In the genomic region with DNA sequence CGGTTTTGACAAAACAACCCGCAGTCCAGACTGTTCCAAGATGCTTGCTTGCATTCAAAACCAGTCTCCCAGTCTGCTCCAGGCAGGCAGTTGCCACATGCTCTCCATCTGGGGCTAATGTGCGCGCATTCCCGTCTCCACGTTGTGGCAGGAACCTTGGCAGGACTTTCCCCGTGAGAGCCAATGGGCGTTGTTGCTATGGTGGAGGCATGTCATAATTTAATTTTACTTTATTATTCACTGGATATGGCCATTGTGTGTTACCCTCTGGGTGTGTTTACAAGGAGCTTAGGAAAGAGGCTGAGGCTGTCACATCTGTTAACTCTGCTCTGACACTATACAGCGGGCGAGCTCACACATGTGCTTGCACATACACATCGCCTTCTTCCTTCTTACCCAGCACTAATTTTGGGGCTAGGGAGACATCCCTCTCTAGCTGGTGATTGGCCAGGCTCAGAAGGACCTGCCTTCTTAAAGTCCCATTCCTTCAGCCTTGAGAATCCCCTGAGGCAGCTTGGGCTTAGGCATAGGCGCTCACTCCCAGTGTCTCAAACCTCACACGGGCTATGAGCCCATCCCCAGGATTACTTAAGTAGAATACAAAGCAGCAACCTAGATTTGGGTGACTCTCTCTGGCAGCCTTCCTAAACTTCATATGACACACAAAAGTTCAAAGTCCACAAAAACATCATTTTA, we compare ENCODE assay signal across 9 mouse cellular contexts.
DNase-seq lines count a peak whose midpoint lies in the region; ATAC-seq and TF ChIP-seq lines count a peak whose summit lies in the region.
"Had no signal": no experiment of that assay in that cellular context is flagged by ENCODE, and none has a peak within 500 bp of the region (broad histone marks: within the 10 kb centered on the region; RNA-seq: fewer than 3 reads in every experiment).

No protein-coding gene starts in this region.

- WGBS in intestine, embryonic 14.5 days, result 60% methylated on average over 13 of the region's 13 CpGs
- WGBS in intestine, postnatal 0 days, result 66% methylated on average over 13 of the region's 13 CpGs
- 79% methylated on average over 13 of the region's 13 CpGs for WGBS in kidney, embryonic 14.5 days

- no peaks in the 10 kb centered on the region for H3K9me3 ChIP-seq in intestine, embryonic 14.5 days (ENCODE audit: control insufficient read depth, low read length)
- H3K9me3 ChIP-seq in intestine, postnatal 0 days (ENCODE audit: control insufficient read depth), result no peaks in the 10 kb centered on the region
- no peaks in the 10 kb centered on the region for H3K9me3 ChIP-seq in kidney, embryonic 14.5 days (ENCODE audit: control insufficient read depth, low read length)

- 0 out of 2 replicates have a peak, but pooled peaks have one; percentile 15 for ATAC-seq in intestine, embryonic 14.5 days (replicated peaks; ENCODE audit: low FRiP score, low TSS enrichment, low read depth)
- ATAC-seq in intestine, postnatal 0 days, result no peak
- no peak for ATAC-seq in inflammation-experienced regulatory T-cells, adult 6 months
- no peak for ATAC-seq in kidney, embryonic 14.5 days (ENCODE audit: low FRiP score, low TSS enrichment)

- no peaks in the 10 kb centered on the region for H3K36me3 ChIP-seq in intestine, embryonic 14.5 days (ENCODE audit: control insufficient read depth, insufficient read depth, low read length)
- H3K36me3 ChIP-seq in intestine, postnatal 0 days (ENCODE audit: control insufficient read depth, insufficient read depth), result no peaks in the 10 kb centered on the region
- H3K36me3 ChIP-seq in kidney, embryonic 14.5 days (ENCODE audit: control insufficient read depth, insufficient read depth, low read length), result no peaks in the 10 kb centered on the region

- no peaks in the 10 kb centered on the region for H3K27me3 ChIP-seq in intestine, embryonic 14.5 days (replicated peaks; ENCODE audit: control insufficient read depth, insufficient read depth, low read length)
- no peaks in the 10 kb centered on the region for H3K27me3 ChIP-seq in intestine, postnatal 0 days (replicated peaks; ENCODE audit: control insufficient read depth, insufficient read depth, low read length)
- H3K27me3 ChIP-seq in kidney, embryonic 14.5 days (ENCODE audit: control insufficient read depth, insufficient read depth, low read length), result no peaks in the 10 kb centered on the region

- no peak for DNase-seq in intestine, embryonic 14.5 days (ENCODE audit: low spot score)
- DNase-seq in frontal cortex, postnatal 10 days (ENCODE audit: low spot score in 2 of 2), result peak; percentile 16 to 23
- DNase-seq in left cerebral cortex, postnatal 4 days, result peak; percentile 73
- peak; percentile 28 for DNase-seq in right cerebral cortex, postnatal 25 days
- no peak for DNase-seq in kidney, adult 9 months

- no peak overlapping the region for H3K27ac ChIP-seq in intestine, embryonic 14.5 days (ENCODE audit: low read depth)
- H3K27ac ChIP-seq in intestine, postnatal 0 days (ENCODE audit: low read depth, low read length), result no peak overlapping the region
- H3K27ac ChIP-seq in kidney, embryonic 14.5 days (ENCODE audit: low read depth, low read length), result no peak overlapping the region
- H3K27ac ChIP-seq: left cerebral cortex, adult 2 months had no signal

- H3K9ac ChIP-seq in intestine, embryonic 14.5 days (ENCODE audit: low read length), result no peak overlapping the region
- no peak overlapping the region for H3K9ac ChIP-seq in intestine, postnatal 0 days (ENCODE audit: low read depth, low read length)
- H3K9ac ChIP-seq in kidney, embryonic 14.5 days (ENCODE audit: low read depth, low read length), result no peak overlapping the region

- no peak overlapping the region for H3K4me2 ChIP-seq in intestine, embryonic 14.5 days (ENCODE audit: low read length)
- no peak overlapping the region for H3K4me2 ChIP-seq in intestine, postnatal 0 days (replicated peaks; ENCODE audit: low read depth)
- H3K4me2 ChIP-seq in kidney, embryonic 14.5 days (replicated peaks; ENCODE audit: low read depth, low read length), result no peak overlapping the region

- no peak overlapping the region for H3K4me3 ChIP-seq in intestine, embryonic 14.5 days (ENCODE audit: low read depth, low read length)
- H3K4me3 ChIP-seq in intestine, postnatal 0 days (ENCODE audit: low read depth, low read length), result no peak overlapping the region
- H3K4me3 ChIP-seq in kidney, embryonic 14.5 days (ENCODE audit: low read length), result no peak overlapping the region
- H3K4me3 ChIP-seq: left cerebral cortex, adult 2 months had no signal

- H3K4me1 ChIP-seq in intestine, embryonic 14.5 days (replicated peaks; ENCODE audit: control insufficient read depth, insufficient read depth, low read length), result peaks cover 7% of the 10 kb centered on the region
- no peaks in the 10 kb centered on the region for H3K4me1 ChIP-seq in intestine, postnatal 0 days (replicated peaks; ENCODE audit: control insufficient read depth, insufficient read depth, low read length)
- no peaks in the 10 kb centered on the region for H3K4me1 ChIP-seq in kidney, embryonic 14.5 days (ENCODE audit: control insufficient read depth, insufficient read depth, low read length)

- intact Hi-C loops in left cerebral cortex, postnatal 4 days (cut with DNase I), result no loop called here

- no peak for TF ChIP-seq CTCF in intestine, postnatal 0 days (IDR thresholded peaks at IDR 0.05; ENCODE audit: low read depth)

Comparison
In these comparisons a context has a peak if more than half of its experiments do, and no peak if none do; other contexts are left out.
1. DNase-seq: peak in frontal cortex, postnatal 10 days (2 of 2), left cerebral cortex, postnatal 4 days (single experiment) and right cerebral cortex, postnatal 25 days (single experiment); none in intestine, embryonic 14.5 days (single experiment) and kidney, adult 9 months (single experiment).